Mouse (Mus musculus): ENCODE data around the gene Dnajb6. TPM values are rescaled to one million over a fixed set of nuclear protein-coding genes. Genes with fewer than 3 reads are reported as not detected.

Gene Dnajb6
- polyA plus RNA-seq, 1 experiment from 2014 or later = 308 TPM

DNA sequence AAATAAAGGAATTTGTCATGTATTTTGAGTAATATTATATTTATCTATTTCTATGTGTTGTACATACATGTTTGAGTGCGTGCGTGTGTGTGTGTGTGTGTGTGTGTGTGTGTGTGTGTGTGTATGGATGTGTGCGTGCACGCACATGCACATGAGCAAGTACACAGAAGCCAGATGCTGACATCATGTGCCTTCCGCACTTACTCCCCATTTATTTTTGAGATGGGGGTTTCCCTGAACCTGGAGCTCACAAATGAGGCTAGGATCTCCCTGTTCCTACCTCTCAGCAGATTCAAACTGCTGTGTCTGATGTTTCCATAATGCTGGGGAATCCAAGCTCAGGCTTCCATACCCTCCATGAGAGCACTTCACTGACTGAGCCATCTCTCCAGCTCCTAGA, 126.9 kb downstream of the Dnajb6 start:
- H3K9ac ChIP-seq = no peak overlapping the region
- H3K27ac ChIP-seq = no peak overlapping the region
- no peaks in the 10 kb centered on the region for H3K36me3 ChIP-seq (replicated peaks)
- H3K4me3 ChIP-seq = no peak overlapping the region
- no peak for ATAC-seq (replicated peaks)
- no peaks in the 10 kb centered on the region for H3K27me3 ChIP-seq (replicated peaks)
- H3K4me2 ChIP-seq = no peak overlapping the region
- H3K9me3 ChIP-seq = no peaks in the 10 kb centered on the region
- 96% methylated on average over 5 of the region's 5 CpGs for WGBS
- H3K4me1 ChIP-seq = no peaks in the 10 kb centered on the region

DNA sequence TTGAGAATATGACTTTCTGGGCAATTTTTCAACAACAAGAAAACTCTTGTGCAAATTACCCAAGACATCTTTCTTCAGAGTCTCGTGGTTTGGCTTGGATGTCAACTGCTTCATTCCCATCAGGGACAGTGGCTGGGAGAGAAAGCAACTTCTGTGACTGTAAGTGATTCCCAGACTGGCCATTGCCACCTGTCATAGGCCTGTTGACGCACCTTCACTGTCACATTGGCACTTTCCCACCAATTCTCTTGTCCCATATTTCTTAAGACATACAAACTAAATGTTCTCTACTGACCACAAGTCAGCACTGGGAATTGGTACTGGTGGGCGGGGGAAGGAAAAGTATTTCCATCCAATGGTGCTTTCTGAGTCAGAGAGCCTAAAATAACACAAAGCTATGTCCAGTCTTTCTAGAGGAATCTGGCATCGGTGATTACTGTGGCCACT, 128.8 kb downstream of the Dnajb6 start:
- no peak overlapping the region for H3K4me3 ChIP-seq

DNA sequence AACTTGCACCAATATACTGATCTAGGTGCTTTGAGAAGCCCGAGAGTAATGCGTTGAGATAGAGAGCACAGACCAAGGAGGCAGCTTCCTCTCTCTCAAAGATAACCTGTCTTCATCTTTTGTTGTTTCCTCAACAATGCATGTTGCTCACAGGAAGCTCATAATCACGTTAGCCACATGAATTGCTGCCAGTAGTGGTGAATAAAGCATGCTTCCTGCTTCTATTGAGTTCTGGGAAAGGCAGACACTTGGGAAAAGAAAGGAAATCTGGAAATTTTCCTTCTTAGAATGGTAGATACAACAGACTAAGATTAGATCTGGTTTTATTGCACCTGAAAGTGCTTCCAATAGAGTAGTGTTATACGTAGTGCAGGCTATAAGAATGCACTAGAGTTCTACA, 129.5 kb downstream of the Dnajb6 start:
- no peak overlapping the region for H3K9ac ChIP-seq
- no peak overlapping the region for H3K4me2 ChIP-seq
- ATAC-seq (replicated peaks) = no peak
- no peaks in the 10 kb centered on the region for H3K4me1 ChIP-seq
- no peak overlapping the region for H3K27ac ChIP-seq
- H3K36me3 ChIP-seq (replicated peaks) = no peaks in the 10 kb centered on the region
- 64% methylated on average over 4 of the region's 4 CpGs for WGBS
- no peak overlapping the region for H3K4me3 ChIP-seq
- no peaks in the 10 kb centered on the region for H3K27me3 ChIP-seq (replicated peaks)
- no peaks in the 10 kb centered on the region for H3K9me3 ChIP-seq

More for the DNA sequence above, 128.8 kb downstream of the Dnajb6 start:
- Histone ChIP-seq H3K27ac (no peak overlapping the region), H3K9ac (no peak overlapping the region), H3K9me3 (no peaks in the 10 kb centered on the region), H3K4me2 (no peak overlapping the region), H3K27me3 (replicated peaks) (no peaks in the 10 kb centered on the region), H3K36me3 (replicated peaks) (no peaks in the 10 kb centered on the region), H3K4me1 (no peaks in the 10 kb centered on the region)
- ATAC-seq (replicated peaks) = no peak
- WGBS = 84% methylated on average over 4 of the region's 4 CpGs

Other genes with a start within 250 kb of the Dnajb6 start
- 41.6 and 45.0 TPM in 2 replicates for gene Ube3c, start 166.4 kb upstream of the Dnajb6 start, polyA plus RNA-seq (2015; fragmentation: Nextera tagmentation; extraction: Ambion mirVana)
- not detected in 2 replicates for gene Gm5129, start 248 bp downstream of the Dnajb6 start, polyA plus RNA-seq (2015; fragmentation: Nextera tagmentation; extraction: Ambion mirVana)

Data from midbrain, embryonic 15.5 days (tissue).